Mouse (Mus musculus) adrenal gland, postnatal 0 days (tissue): Measurements from ENCODE around the gene Jpt1. TPM values are rescaled to one million over a fixed set of nuclear protein-coding genes. Genes with fewer than 3 reads are reported as not detected.

Experiments
- microRNA-seq: library from miRNA; unstranded; fragments of <30 nt; microRNA quantifications from one replicate; pipeline ENCODE4, GENCODE M21; 2016; ENCODE audit warnings: borderline replicate concordance; ENCODE audit not compliant: insufficient number of aligned reads
- polyA plus RNA-seq: library from polyadenylated mRNA; unstranded; fragments of >200 nt; fragmentation: Nextera tagmentation; extraction: Ambion mirVana; gene quantifications from 2 replicates; pipeline ENCODE4 v1.2.1, GENCODE M21; 2015

Gene Jpt1
- polyA plus RNA-seq: 241 and 379 TPM in 2 replicates

GRCm38 (mm10) chr11:115514238-115514663 is at the start of gene Jpt1:
Jpt1 (minus strand) TSS chr11:115514387.

GRCm38 (mm10) chr11:115536038-115536681 is 22.0 kb upstream of the Jpt1 start, which contains the start of gene Sumo2:
Sumo2 (minus strand) TSS chr11:115536276.

GRCm38 (mm10) chr11:115491356-115492083 is 22.7 kb downstream of the Jpt1 start, which contains the start of gene Nt5c:
Nt5c (minus strand) TSS chr11:115491862.

GRCm38 (mm10) chr11:115475025-115475757 is 39.0 kb downstream of the Jpt1 start, which contains the start of gene Armc7:
Armc7 (plus strand) TSS chr11:115475667.

GRCm38 (mm10) chr11:115462243-115462891 is 51.8 kb downstream of the Jpt1 start, which contains the start of gene Slc16a5:
Slc16a5 (plus strand) TSS chr11:115462474.

Small RNA genes within 50 kb of the gene (microRNA-seq; reads per million reads assigned to microRNA genes)
- not detected for gene Mir3968

Other genes starting within 250 kb of the Jpt1 start
- gene Grin2c, start 247.1 kb downstream of the Jpt1 start, polyA plus RNA-seq: 0.28 and 0.81 TPM in 2 replicates
- 197 and 648 TPM in 2 replicates for gene Fdxr, start 237.3 kb downstream of the Jpt1 start, polyA plus RNA-seq
- 2.4 and 5.1 TPM in 2 replicates for gene Fads6, start 216.7 kb downstream of the Jpt1 start, polyA plus RNA-seq
- not detected in 2 replicates for gene Otop2, start 207.2 kb downstream of the Jpt1 start, polyA plus RNA-seq
- gene Ush1g, start 192.3 kb downstream of the Jpt1 start, polyA plus RNA-seq: 0.25 and 0.33 TPM in 2 replicates
- 0.06 and 0.72 TPM in 2 replicates for gene Otop3, start 179.7 kb downstream of the Jpt1 start, polyA plus RNA-seq
- 20.9 and 34.4 TPM in 2 replicates for gene Hid1, start 146.6 kb downstream of the Jpt1 start, polyA plus RNA-seq
- gene Cdr2l, start 132.5 kb downstream of the Jpt1 start, polyA plus RNA-seq: 14.3 and 16.0 TPM in 2 replicates
- 196 and 213 TPM in 2 replicates for gene Mrpl58, start 110.6 kb downstream of the Jpt1 start, polyA plus RNA-seq
- 1,031 and 1,050 TPM in 2 replicates for gene Atp5h, start 94.4 kb downstream of the Jpt1 start, polyA plus RNA-seq
- gene Kctd2, start 94.3 kb downstream of the Jpt1 start, polyA plus RNA-seq: 24.6 and 37.0 TPM in 2 replicates
- 0.07 and 0.22 TPM in 2 replicates for gene Trim80, start 73.8 kb downstream of the Jpt1 start, polyA plus RNA-seq
- gene Slc16a5, start 51.9 kb downstream of the Jpt1 start, polyA plus RNA-seq: 0.79 and 1.4 TPM in 2 replicates
- 5.6 and 7.3 TPM in 2 replicates for gene Armc7, start 38.7 kb downstream of the Jpt1 start, polyA plus RNA-seq
- 163 and 190 TPM in 2 replicates for gene Nt5c, start 22.5 kb downstream of the Jpt1 start, polyA plus RNA-seq
- gene Sumo2, start 21.9 kb upstream of the Jpt1 start, polyA plus RNA-seq: 772 and 779 TPM in 2 replicates
- 52.3 and 70.3 TPM in 2 replicates for gene Nup85, start 50.0 kb upstream of the Jpt1 start, polyA plus RNA-seq
- gene Mrps7, start 89.5 kb upstream of the Jpt1 start, polyA plus RNA-seq: 77.5 and 103 TPM in 2 replicates
- gene Gga3, start 89.7 kb upstream of the Jpt1 start, polyA plus RNA-seq: 6.3 and 7.5 TPM in 2 replicates
- 69.5 and 153 TPM in 2 replicates for gene Mif4gd, start 98.6 kb upstream of the Jpt1 start, polyA plus RNA-seq
- gene Slc25a19, start 113.9 kb upstream of the Jpt1 start, polyA plus RNA-seq: 18.8 and 33.0 TPM in 2 replicates
- 77.1 and 89.8 TPM in 2 replicates for gene Grb2, start 194.2 kb upstream of the Jpt1 start, polyA plus RNA-seq